Mouse (Mus musculus) heart, adult 2 months (tissue): ENCODE measurements around the gene Cd3eap.

Experiments used
- CTCF ChIP-seq: fragments of 200-600 bp; IDR thresholded peaks from 2 replicates; pipeline ENCODE4 v1.8.1; 2022; ENCODE audit warnings: antibody characterized with exemption, mild to moderate bottlenecking, moderate library complexity
- POLR2A ChIP-seq: fragments of 200-500 bp; IDR thresholded peaks from 2 replicates; pipeline ENCODE4 v1.6.1; 2011; ENCODE audit warnings: mild to moderate bottlenecking, low read depth, low read length, control low read depth; ENCODE audit not compliant: insufficient read depth

DNA sequence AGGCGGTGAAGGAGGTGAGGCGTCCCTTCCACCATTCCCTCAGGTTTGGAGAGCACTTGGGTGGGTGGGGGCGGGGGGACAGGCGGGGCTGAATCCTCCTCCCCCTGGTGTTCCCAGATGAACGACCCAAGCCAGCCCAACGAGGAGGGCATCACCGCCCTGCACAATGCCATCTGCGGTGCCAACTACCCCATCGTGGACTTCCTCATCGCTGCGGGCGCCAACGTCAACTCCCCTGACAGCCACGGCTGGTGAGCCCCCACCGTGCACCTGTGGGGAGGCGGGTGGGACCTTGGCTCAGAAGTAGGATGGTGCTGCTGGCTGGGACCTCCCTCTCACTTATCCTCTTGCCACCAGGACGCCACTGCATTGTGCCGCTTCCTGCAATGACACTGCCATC is 16.1 kb upstream of the Cd3eap start:
- TF ChIP-seq CTCF (no peak), POLR2A (no peak)
